Mouse (Mus musculus) lung, adult 2 months (tissue): ENCODE results near the gene Ppp1r3c. TPM values are rescaled to one million over a fixed set of nuclear protein-coding genes. Genes with fewer than 3 reads are reported as not detected.
A peak's percentile ranks its signal among the peaks of the same experiment; 100 is the strongest.

Experiments used
- DNase-seq: peaks from one replicate; pipeline ENCODE4 v3.0.0; 2022
- H3K4me1 ChIP-seq: fragments of 200-500 bp; 2 replicates; pipeline ENCODE4 v1.6.1; 2011; ENCODE audit warnings: low read length; ENCODE audit not compliant: control insufficient read depth, insufficient read depth
- H3K4me3 ChIP-seq: fragments of 200-500 bp; replicated peaks from 2 replicates; pipeline ENCODE3; 2011; ENCODE audit warnings: low read depth, mild to moderate bottlenecking, control low read depth, low read length; ENCODE audit errors: extremely low read depth
- CTCF ChIP-seq: fragments of 200-500 bp; IDR thresholded peaks from 2 replicates; pipeline ENCODE4 v1.5.1; 2011; ENCODE audit warnings: mild to moderate bottlenecking, low read length, control low read depth; ENCODE audit not compliant: insufficient read depth
- POLR2A ChIP-seq: fragments of 200-500 bp; IDR thresholded peaks from 2 replicates; pipeline ENCODE4 v1.6.1; 2011; ENCODE audit warnings: low read depth, mild to moderate bottlenecking, control low read depth, low read length, borderline replicate concordance; ENCODE audit errors: extremely low read depth
- WGBS: fragments of 180-500 bp; shearing (Covaris S2); methylation state at CpG from one replicate; pipeline ENCODE4 v1.1.7; 2018; 5-methylcytosine and 5-hydroxymethylcytosine counted together
- polyA plus RNA-seq: library from polyadenylated mRNA; depleted of rRNA; stranded (reverse); fragments of >200 nt; gene quantifications from 2 replicates; pipeline ENCODE4 v1.2.3, GENCODE M21; 2012; rRNA removed

Gene Ppp1r3c
- 5.4 and 9.8 TPM in 2 replicates for polyA plus RNA-seq

DNA sequence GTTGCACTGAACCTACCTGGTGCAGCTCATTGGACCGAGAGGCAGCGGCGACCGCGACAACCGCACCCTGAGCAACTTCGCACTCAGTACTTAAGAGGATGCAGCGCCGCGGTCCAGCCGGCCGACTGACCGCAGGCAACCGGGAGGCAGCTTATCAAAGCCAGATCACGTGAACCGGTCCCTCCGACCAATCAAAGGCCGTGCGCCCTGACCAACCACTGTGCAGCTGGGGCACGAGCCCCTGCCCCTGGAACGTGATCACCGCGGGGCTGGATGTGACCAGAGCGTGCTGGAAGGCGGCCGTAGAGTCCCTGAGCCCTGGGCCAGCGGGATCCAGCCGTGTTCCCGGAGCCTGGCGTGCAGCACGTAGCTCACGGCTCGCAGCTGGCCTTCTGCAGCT lies at the start of gene Ppp1r3c:
Gene Ppp1r3c (minus strand): TSS at position 117 of the 400 bp plus-strand sequence.
- Histone ChIP-seq H3K4me3 (peak within 1 kb of the TSS; percentile 67), H3K4me1 (peaks cover 3% of the 10 kb centered on the region)
- peak; percentile 86 for DNase-seq
- no peak for TF ChIP-seq CTCF
- peak; percentile 99 for TF ChIP-seq POLR2A
- WGBS: under 1% methylated on average over 33 of the region's 33 CpGs

DNA sequence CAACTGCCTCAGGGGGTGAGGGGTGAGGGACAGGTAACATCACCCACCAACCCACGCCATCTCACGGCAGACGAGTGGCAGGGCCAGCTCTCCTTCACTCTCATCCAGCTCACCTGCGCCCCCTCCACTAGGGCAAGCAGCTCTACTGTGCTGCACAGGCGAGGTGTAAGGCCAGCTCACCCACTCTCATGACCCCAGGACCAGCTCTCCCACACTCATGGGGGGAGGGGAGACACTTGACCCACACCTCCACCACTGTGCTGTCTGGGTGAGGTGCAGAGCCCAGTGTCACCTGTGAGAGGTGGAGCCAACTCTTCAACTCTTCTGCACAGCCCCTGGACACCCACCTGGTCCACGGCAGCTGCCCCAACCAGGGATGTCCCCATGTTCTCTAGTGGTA lies 46.7 kb upstream of the Ppp1r3c start:
- Histone ChIP-seq H3K4me1 (no peaks in the 10 kb centered on the region; the same call in 1 of the 2 replicates), H3K4me3 (no peak overlapping the region)
- TF ChIP-seq POLR2A (no peak), CTCF (no peak)
- 88% methylated on average over 6 of the region's 6 CpGs for WGBS
- DNase-seq: no peak

DNA sequence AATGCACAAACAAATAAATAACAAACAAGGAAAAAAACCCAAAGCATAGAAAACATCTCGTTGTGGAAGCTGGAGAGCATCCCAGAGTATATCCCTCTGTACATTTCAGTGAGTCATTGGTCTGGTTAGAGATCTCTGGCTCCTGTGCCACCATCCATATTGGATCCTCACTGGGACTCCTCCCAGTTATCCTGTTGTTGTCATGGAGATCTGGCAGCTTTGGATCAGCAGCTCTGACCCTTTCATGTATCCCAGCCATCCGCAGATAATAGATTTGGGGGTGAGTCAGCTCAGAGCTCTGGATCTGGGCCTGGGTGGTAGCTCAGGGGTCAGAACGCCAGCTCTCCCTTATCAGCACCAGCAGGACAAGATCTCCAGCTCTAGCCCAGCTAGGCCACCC lies 46.1 kb upstream of the Ppp1r3c start:
- DNase-seq: no peak
- 74% methylated on average over 3 of the region's 3 CpGs for WGBS

DNA sequence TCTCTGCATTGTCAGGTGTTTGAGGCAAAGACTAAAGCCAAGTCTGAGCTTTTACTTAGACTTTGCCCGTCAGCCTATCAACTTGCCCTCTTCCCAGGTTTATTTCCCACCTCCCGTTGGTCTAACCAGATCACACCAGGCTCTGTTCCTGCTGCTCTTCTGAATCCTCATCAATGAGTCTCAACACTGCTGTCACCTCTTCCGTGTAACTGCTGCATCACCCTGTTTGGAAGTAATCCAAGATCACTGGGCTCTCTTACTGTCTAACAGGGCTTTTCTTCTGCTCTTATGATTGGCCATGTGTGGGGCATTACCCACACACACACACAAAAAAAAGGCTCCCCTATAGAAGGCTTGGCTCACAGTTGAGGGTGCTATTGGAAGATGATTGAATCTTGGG lies 45.5 kb upstream of the Ppp1r3c start:
- Histone ChIP-seq H3K4me3 (no peak overlapping the region), H3K4me1 (no peaks in the 10 kb centered on the region; the same call in 1 of the 2 replicates)
- no peak for TF ChIP-seq CTCF
- TF ChIP-seq POLR2A: no peak
- 68% methylated on average over 3 of the region's 3 CpGs for WGBS
- no peak for DNase-seq

More for the DNA sequence above, 46.1 kb upstream of the Ppp1r3c start:
- TF ChIP-seq POLR2A (no peak), CTCF (no peak)
- H3K4me1 ChIP-seq: no peaks in the 10 kb centered on the region; the same call in 1 of the 2 replicates
- H3K4me3 ChIP-seq: no peak overlapping the region

DNA sequence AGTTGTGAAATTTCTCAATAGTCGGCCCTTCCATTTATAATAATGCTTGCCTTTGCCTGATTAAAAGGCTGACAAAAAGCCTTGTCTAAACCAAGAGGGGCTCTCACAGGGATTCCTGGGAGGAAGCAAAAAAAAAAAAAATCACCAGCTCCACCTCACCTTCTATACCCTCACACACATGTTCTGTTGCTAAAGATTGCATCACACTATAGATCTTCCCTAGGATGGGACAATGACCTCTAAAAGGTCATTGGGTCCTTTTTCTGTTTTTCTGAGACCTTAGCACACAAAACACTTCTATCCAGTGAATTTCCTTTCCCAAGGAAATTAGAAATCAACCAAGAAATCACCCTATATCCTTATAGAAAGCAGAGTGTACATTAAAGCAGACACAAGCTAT lies 43.9 kb upstream of the Ppp1r3c start:
- Histone ChIP-seq H3K4me1 (no peaks in the 10 kb centered on the region; the same call in 1 of the 2 replicates), H3K4me3 (no peak overlapping the region)
- no peak for DNase-seq
- 68% methylated on average over 1 of the region's 1 CpGs for WGBS
- TF ChIP-seq CTCF: no peak
- TF ChIP-seq POLR2A: no peak

DNA sequence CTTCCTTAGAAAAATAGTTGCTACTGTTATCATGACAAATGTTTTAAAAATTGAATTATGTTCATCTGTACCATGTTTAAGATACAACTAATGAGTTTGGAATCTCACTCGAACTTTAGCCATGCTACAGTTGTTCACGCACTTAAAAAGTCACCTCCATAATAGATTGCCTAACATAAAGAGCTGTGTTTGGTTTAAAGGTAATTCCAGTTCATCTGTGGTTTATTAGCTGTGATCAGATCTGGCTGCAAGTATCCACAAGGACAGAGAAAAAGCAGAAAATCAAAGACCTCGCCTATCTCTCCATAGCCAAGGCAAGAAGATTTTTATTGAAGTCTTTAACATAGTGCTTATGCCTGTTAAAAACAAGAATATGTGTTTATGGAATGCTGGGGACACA lies 43.3 kb upstream of the Ppp1r3c start:
- 68% methylated on average over 3 of the region's 3 CpGs for WGBS
- TF ChIP-seq POLR2A (no peak), CTCF (no peak)
- Histone ChIP-seq H3K4me3 (no peak overlapping the region), H3K4me1 (no peaks in the 10 kb centered on the region; the same call in 1 of the 2 replicates)
- no peak for DNase-seq

DNA sequence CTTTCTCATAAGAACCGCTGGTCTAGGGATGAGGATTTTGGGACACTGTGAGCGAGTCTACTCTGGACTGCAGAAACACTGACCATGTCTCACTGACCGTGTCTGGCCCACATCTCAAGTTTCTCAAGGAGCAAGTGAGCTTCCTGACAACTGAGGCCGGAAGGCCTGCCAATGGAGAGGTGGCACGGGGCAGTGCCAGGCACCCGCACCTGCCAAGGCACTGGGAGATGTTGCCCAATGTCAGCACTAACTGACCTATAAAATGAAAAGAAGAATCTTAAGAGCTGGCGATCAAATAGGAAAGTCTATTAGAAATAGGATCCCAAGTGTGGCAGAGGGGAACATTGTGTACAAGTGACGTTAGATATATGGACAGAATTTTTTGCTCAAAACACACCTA lies 39.1 kb upstream of the Ppp1r3c start:
- H3K4me3 ChIP-seq: no peak overlapping the region
- TF ChIP-seq POLR2A (no peak), CTCF (no peak)
- no peak for DNase-seq
- WGBS: 80% methylated on average over 8 of the region's 8 CpGs
- no peaks in the 10 kb centered on the region for H3K4me1 ChIP-seq

DNA sequence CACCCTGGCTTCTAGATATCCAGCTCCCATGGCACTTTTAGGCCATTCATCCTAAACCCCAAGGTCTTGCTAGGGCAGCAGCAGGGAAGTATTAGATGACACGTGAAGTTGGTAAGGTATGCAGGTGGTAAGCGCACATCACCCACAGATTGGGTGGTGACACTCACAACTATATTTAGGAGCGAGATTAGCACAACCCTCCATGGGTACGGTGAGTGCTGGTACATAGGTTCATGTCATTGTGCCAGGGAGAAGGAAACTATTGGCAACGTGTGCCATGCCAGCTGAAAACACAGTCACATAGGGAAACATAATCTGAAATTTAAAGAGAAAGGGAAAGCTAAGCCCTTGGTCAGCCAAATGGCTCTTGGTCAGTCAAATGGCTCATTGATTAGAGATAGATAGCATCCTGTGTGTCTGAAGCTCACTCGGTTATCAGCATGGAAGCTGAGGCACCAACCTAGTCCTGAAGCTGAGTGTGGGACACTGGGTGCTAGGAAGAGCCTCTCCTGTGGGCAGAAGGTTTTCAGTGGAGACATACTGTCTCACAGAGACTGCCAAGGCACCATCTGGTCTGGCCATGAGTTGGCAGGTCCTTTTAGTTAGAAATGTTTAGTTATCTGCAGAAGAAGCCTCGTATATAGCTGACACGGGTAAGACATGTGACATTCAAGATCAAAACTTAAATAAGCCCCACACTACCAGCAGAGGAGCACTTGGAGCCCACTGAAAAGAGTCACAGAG lies 37.4 kb upstream of the Ppp1r3c start:
- no peak for DNase-seq
- WGBS: 90% methylated on average over 8 of the region's 8 CpGs
- Histone ChIP-seq H3K4me1 (no peaks in the 10 kb centered on the region), H3K4me3 (no peak overlapping the region)
- no peak for TF ChIP-seq CTCF
- no peak for TF ChIP-seq POLR2A

DNA sequence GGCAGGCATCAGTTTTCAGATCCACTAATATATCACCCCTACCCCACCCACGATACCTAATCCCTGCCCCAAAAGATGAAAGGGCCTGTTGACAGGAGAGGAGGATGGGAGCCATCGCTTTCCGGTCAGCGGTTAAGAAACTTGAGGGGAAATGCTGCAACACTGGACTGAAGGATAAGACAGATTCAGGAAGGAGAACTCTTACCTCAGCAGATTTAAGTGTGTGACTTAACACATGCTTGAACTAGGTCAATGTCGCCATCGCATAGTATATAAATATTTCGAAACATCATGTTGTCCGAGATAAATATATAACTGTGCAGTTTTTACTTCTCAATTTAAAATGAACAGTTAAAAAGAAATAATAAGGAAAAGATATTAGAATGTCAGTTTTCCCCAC lies 31.6 kb upstream of the Ppp1r3c start:
- WGBS: 32% methylated on average over 8 of the region's 8 CpGs
- no peak for DNase-seq
- TF ChIP-seq POLR2A (no peak), CTCF (no peak)
- Histone ChIP-seq H3K4me1 (no peaks in the 10 kb centered on the region), H3K4me3 (no peak overlapping the region)

DNA sequence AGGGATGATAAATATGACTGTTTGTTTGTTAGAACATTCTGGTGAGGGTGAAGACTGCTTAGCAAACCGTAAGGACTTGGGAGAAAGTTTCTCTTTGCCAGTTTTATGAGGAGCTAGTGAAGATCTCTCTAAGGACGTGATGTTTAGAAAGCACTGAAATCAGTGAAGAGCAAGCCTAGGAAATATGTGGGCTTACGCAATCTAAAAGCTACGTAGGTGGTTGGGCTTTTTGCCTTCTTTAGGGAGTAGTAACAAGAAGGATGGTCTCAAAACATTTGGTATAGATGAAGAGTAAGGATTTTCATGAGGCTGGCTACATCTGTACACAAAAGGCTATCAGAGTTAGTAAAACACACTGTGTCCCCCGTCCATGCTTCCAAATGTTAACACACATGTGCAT lies 28.0 kb upstream of the Ppp1r3c start:
- TF ChIP-seq POLR2A: no peak
- no peak for TF ChIP-seq CTCF
- H3K4me3 ChIP-seq: no peak overlapping the region
- no peak for DNase-seq
- H3K4me1 ChIP-seq: no peaks in the 10 kb centered on the region
- 67% methylated on average over 5 of the region's 5 CpGs for WGBS

DNA sequence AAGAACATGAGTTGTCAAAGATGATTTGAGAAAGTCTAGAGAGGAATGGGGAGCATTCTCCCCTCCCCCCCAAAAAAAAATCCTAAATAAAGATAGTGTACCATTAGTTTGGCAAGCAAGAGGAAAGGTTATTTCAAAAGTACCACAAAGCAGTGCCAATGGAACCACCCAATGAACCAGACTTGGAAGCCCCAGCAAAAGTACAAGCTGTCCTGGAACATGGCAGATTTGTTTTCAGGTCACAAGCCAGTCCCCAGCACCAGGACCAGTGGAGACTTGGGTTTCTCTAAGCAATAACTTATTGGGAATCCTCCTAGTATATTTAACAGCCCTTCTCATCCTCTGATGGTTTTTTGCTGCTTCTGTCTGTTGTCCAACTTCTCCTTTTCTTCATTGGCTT lies 12.5 kb upstream of the Ppp1r3c start:
- DNase-seq: no peak
- TF ChIP-seq POLR2A (no peak), CTCF (no peak)
- H3K4me1 ChIP-seq: no peaks in the 10 kb centered on the region
- H3K4me3 ChIP-seq: no peak overlapping the region
